Mouse (Mus musculus): Measurements from ENCODE around the gene Irf2bp1.

DNA sequence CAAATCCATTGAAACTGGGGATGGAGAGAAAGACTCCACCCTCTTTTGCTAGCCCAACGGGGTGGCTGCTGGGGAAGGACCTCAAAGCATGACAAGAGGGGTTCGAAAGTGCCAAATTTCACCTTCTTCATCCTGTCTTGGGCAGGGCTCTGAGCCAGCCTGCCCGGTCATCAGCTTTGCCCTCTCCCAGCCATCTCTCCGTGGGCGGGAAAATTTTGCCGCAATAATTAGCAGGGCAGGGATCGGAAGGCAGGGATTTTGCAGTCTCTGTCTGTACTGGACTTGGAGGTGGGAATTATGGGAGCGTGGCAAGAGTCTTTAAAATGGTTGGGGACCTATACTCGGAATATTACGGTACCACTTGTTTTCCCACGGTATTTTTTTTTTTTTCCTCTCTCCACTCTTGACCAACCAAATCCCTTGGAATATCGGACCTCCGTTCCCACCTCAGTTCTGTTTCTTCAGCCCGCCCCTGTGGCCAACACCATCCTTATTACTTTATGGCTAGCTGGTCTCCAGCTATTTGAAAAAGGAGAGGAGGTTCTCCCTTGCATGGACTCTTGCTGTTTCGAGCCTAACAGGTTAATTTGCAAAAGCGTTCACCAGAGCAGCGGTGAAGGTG is 41.6 kb upstream of the Irf2bp1 start:
- no peak for TF ChIP-seq NANOG (IDR thresholded peaks at IDR 0.05; ENCODE audit: borderline replicate concordance, low read length)
- TF ChIP-seq POU5F1 (IDR thresholded peaks at IDR 0.05; ENCODE audit: borderline replicate concordance, low read length): no peak

Data from E14TG2a.4 (cell line).